Mouse (Mus musculus): ENCODE measurements around the gene Olfr1208. TPM values are rescaled to one million over a fixed set of nuclear protein-coding genes. Genes with fewer than 3 reads are reported as not detected.

Gene Olfr1208
- total RNA-seq (2015), result not detected in 2 replicates
- total RNA-seq (2017), result not detected in 2 replicates

GRCm38 (mm10) chr2:88902211-88902610, at the start of gene Olfr1208:
Gene Olfr1208 (minus strand): TSS chr2:88902311.
- no peak for ATAC-seq (ENCODE audit: poor library complexity, severe bottlenecking)

- ATAC-seq (ENCODE audit: poor library complexity, severe bottlenecking), result no peak
Observed at GRCm38 (mm10) chr2:88938011-88938410, 35.9 kb upstream of the Olfr1208 start, which contains the start of gene Olfr1211. Gene Olfr1211 (minus strand): TSS chr2:88938111.

GRCm38 (mm10) chr2:88915057-88915456, 12.9 kb upstream of the Olfr1208 start, which contains the start of gene Olfr1209:
Gene Olfr1209 (minus strand): TSS chr2:88915157.
- no peak for ATAC-seq (ENCODE audit: poor library complexity, severe bottlenecking)

- no peak for ATAC-seq (ENCODE audit: poor library complexity, severe bottlenecking)
Observed at GRCm38 (mm10) chr2:88862931-88863330, 39.2 kb downstream of the Olfr1208 start, which contains the start of gene Olfr1206. Gene Olfr1206 (plus strand): TSS chr2:88863231.

GRCm38 (mm10) chr2:88848992-88849391, 53.1 kb downstream of the Olfr1208 start, which contains the start of gene Olfr1204:
Gene Olfr1204 (plus strand): TSS chr2:88849292.
- ATAC-seq (ENCODE audit: poor library complexity, severe bottlenecking), result no peak

Other genes starting within 250 kb of the Olfr1208 start
- not detected in 2 replicates for gene Olfr1193, start 226.7 kb downstream of the Olfr1208 start, total RNA-seq (2015)
- not detected in 2 replicates for gene Olfr1193, start 226.7 kb downstream of the Olfr1208 start, total RNA-seq (2017)
- not detected in 2 replicates for gene Olfr1195, start 213.1 kb downstream of the Olfr1208 start, total RNA-seq (2015)
- gene Olfr1195, start 213.1 kb downstream of the Olfr1208 start, total RNA-seq (2017), result not detected in 2 replicates
- gene Olfr1196, start 197.7 kb downstream of the Olfr1208 start, total RNA-seq (2015), result not detected in 2 replicates
- not detected in 2 replicates for gene Olfr1196, start 197.7 kb downstream of the Olfr1208 start, total RNA-seq (2017)
- not detected in 2 replicates for gene Olfr1197, start 169.9 kb downstream of the Olfr1208 start, total RNA-seq (2015)
- gene Olfr1197, start 169.9 kb downstream of the Olfr1208 start, total RNA-seq (2017), result not detected in 2 replicates
- gene Olfr1198, start 150.9 kb downstream of the Olfr1208 start, total RNA-seq (2015), result not detected in 2 replicates
- gene Olfr1198, start 150.9 kb downstream of the Olfr1208 start, total RNA-seq (2017), result not detected in 2 replicates
- gene Olfr1199, start 141.8 kb downstream of the Olfr1208 start, total RNA-seq (2015), result not detected in 2 replicates
- not detected in 2 replicates for gene Olfr1199, start 141.8 kb downstream of the Olfr1208 start, total RNA-seq (2017)
- not detected in 2 replicates for gene Olfr1200, start 131.8 kb downstream of the Olfr1208 start, total RNA-seq (2015)
- gene Olfr1200, start 131.8 kb downstream of the Olfr1208 start, total RNA-seq (2017), result not detected in 2 replicates
- not detected in 2 replicates for gene Olfr1201, start 109.3 kb downstream of the Olfr1208 start, total RNA-seq (2015)
- not detected in 2 replicates for gene Olfr1201, start 109.3 kb downstream of the Olfr1208 start, total RNA-seq (2017)
- not detected in 2 replicates for gene Olfr1202, start 87.8 kb downstream of the Olfr1208 start, total RNA-seq (2015)
- not detected in 2 replicates for gene Olfr1202, start 87.8 kb downstream of the Olfr1208 start, total RNA-seq (2017)
- gene Olfr1205, start 72.6 kb downstream of the Olfr1208 start, total RNA-seq (2015), result not detected in 2 replicates
- gene Olfr1205, start 72.6 kb downstream of the Olfr1208 start, total RNA-seq (2017), result not detected in 2 replicates
- gene Olfr1204, start 53.0 kb downstream of the Olfr1208 start, total RNA-seq (2015), result not detected in 2 replicates
- gene Olfr1204, start 53.0 kb downstream of the Olfr1208 start, total RNA-seq (2017), result not detected in 2 replicates
- gene Olfr1206, start 39.1 kb downstream of the Olfr1208 start, total RNA-seq (2015), result not detected in 2 replicates
- not detected in 2 replicates for gene Olfr1206, start 39.1 kb downstream of the Olfr1208 start, total RNA-seq (2017)
- not detected in 2 replicates for gene Olfr1209, start 12.8 kb upstream of the Olfr1208 start, total RNA-seq (2015)
- gene Olfr1209, start 12.8 kb upstream of the Olfr1208 start, total RNA-seq (2017), result not detected in 2 replicates
- gene Olfr1211, start 35.8 kb upstream of the Olfr1208 start, total RNA-seq (2015), result not detected in 2 replicates
- not detected in 2 replicates for gene Olfr1211, start 35.8 kb upstream of the Olfr1208 start, total RNA-seq (2017)
- gene Olfr1212, start 51.7 kb upstream of the Olfr1208 start, total RNA-seq (2015), result not detected in 2 replicates
- not detected in 2 replicates for gene Olfr1212, start 51.7 kb upstream of the Olfr1208 start, total RNA-seq (2017)
- not detected in 2 replicates for gene Gm13762, start 78.0 kb upstream of the Olfr1208 start, total RNA-seq (2015)
- gene Gm13762, start 78.0 kb upstream of the Olfr1208 start, total RNA-seq (2017), result not detected in 2 replicates
- gene Olfr1214, start 90.3 kb upstream of the Olfr1208 start, total RNA-seq (2015), result not detected in 2 replicates
- gene Olfr1214, start 90.3 kb upstream of the Olfr1208 start, total RNA-seq (2017), result not detected in 2 replicates
- gene Olfr1215, start 104.7 kb upstream of the Olfr1208 start, total RNA-seq (2015), result not detected in 2 replicates
- not detected in 2 replicates for gene Olfr1215, start 104.7 kb upstream of the Olfr1208 start, total RNA-seq (2017)
- not detected in 2 replicates for gene Olfr1216, start 116.0 kb upstream of the Olfr1208 start, total RNA-seq (2015)
- gene Olfr1216, start 116.0 kb upstream of the Olfr1208 start, total RNA-seq (2017), result not detected in 2 replicates
- not detected in 2 replicates for gene Olfr1217, start 129.8 kb upstream of the Olfr1208 start, total RNA-seq (2015)
- not detected in 2 replicates for gene Olfr1217, start 129.8 kb upstream of the Olfr1208 start, total RNA-seq (2017)
- gene Olfr1218, start 158.9 kb upstream of the Olfr1208 start, total RNA-seq (2015), result not detected in 2 replicates
- not detected in 2 replicates for gene Olfr1218, start 158.9 kb upstream of the Olfr1208 start, total RNA-seq (2017)
- not detected in 2 replicates for gene Olfr1219, start 181.2 kb upstream of the Olfr1208 start, total RNA-seq (2015)
- not detected in 2 replicates for gene Olfr1219, start 181.2 kb upstream of the Olfr1208 start, total RNA-seq (2017)
- gene Olfr1220, start 204.5 kb upstream of the Olfr1208 start, total RNA-seq (2015), result not detected in 2 replicates
- not detected in 2 replicates for gene Olfr1220, start 204.5 kb upstream of the Olfr1208 start, total RNA-seq (2017)
- gene Olfr1221, start 215.0 kb upstream of the Olfr1208 start, total RNA-seq (2015), result not detected in 2 replicates
- not detected in 2 replicates for gene Olfr1221, start 215.0 kb upstream of the Olfr1208 start, total RNA-seq (2017)
- not detected in 2 replicates for gene Olfr1222, start 230.7 kb upstream of the Olfr1208 start, total RNA-seq (2015)
- gene Olfr1222, start 230.7 kb upstream of the Olfr1208 start, total RNA-seq (2017), result not detected in 2 replicates
- gene Olfr1223, start 249.2 kb upstream of the Olfr1208 start, total RNA-seq (2015), result not detected in 2 replicates
- not detected in 2 replicates for gene Olfr1223, start 249.2 kb upstream of the Olfr1208 start, total RNA-seq (2017)